Mouse (Mus musculus): Measurements from ENCODE around the gene Haus2. TPM values are rescaled to one million over a fixed set of nuclear protein-coding genes. Genes with fewer than 3 reads are reported as not detected.
A peak's percentile ranks its signal among the peaks of the same experiment; 100 is the strongest.

Haus2 gene
- total RNA-seq, 2 experiments from 2014 or later = 12.3 to 13.1 TPM

GRCm38 (mm10) chr2:120659318-120659717 lies 50.1 kb downstream of the Haus2 start:
- intact Hi-C loops (cut with DNase I) = no loop called here
- DNase-seq = no peak

GRCm38 (mm10) chr2:120660486-120661078 lies 51.4 kb downstream of the Haus2 start:
- intact Hi-C loops (cut with DNase I) = loop anchor here (5.0 kb wide), 1 partner anchor 33 kb away; the partner anchor contains the start of gene Stard9
- DNase-seq = no peak

GRCm38 (mm10) chr2:120662766-120663165 lies 53.6 kb downstream of the Haus2 start:
- no peak for DNase-seq
- intact Hi-C loops (cut with DNase I) = loop anchor here (5.0 kb wide), 1 partner anchor 35 kb away; the partner anchor contains the start of gene Stard9

GRCm38 (mm10) chr2:120663491-120664154 lies 54.4 kb downstream of the Haus2 start:
- intact Hi-C loops (cut with DNase I) = loop anchor here (5.0 kb wide), 1 partner anchor 36 kb away; the partner anchor contains the start of gene Stard9
- peak in 1 of 2 experiments; percentile 22 for DNase-seq

GRCm38 (mm10) chr2:120667446-120667845 lies 58.3 kb downstream of the Haus2 start:
- intact Hi-C loops (cut with DNase I) = no loop called here
- DNase-seq = no peak

GRCm38 (mm10) chr2:120670253-120670652 lies 61.1 kb downstream of the Haus2 start:
- intact Hi-C loops (cut with DNase I) = loop anchor here (2.0 kb wide), 2 partner anchors 61 to 191 kb away; partner anchors contain the start of genes Haus2 and Lrrc57
- peak in 1 of 2 experiments; percentile 19 for DNase-seq

Other genes with a start within 250 kb of the Haus2 start
- 10 to 100 TPM; 20.6 to 22.0 TPM for gene Ganc, start 205.5 kb upstream of the Haus2 start, total RNA-seq (2021)
- gene Tmem87a, start 205.3 kb upstream of the Haus2 start, total RNA-seq (2021) = 10 to 100 TPM; 21.0 to 23.8 TPM
- gene Capn3, start 153.4 kb upstream of the Haus2 start, total RNA-seq (2021) = 1 to 10 TPM in 1 of 2 experiments, under 1 TPM in 1; 0.84 to 1.1 TPM
- 100 to 1,000 TPM; 191 to 196 TPM for gene Zfp106, start 45.5 kb upstream of the Haus2 start, total RNA-seq (2021)
- 10 to 100 TPM; 48.8 to 56.8 TPM for gene Snap23, start 41.7 kb upstream of the Haus2 start, total RNA-seq (2021)
- 10 to 100 TPM; 12.4 to 15.5 TPM for gene Lrrc57, start 137 bp downstream of the Haus2 start, total RNA-seq (2021)
- gene Stard9, start 19.7 kb downstream of the Haus2 start, total RNA-seq (2021) = 10 to 100 TPM; 17.4 to 18.9 TPM
- gene Cdan1, start 240.7 kb downstream of the Haus2 start, total RNA-seq (2021) = 10 to 100 TPM; 18.5 to 19.5 TPM
- gene Ttbk2, start 241.2 kb downstream of the Haus2 start, total RNA-seq (2021) = 10 to 100 TPM; 14.4 to 16.4 TPM

Data from heart, postnatal 10 days (tissue).